Mouse (Mus musculus): ENCODE results near the gene Dchs2. TPM values are rescaled to one million over a fixed set of nuclear protein-coding genes. Genes with fewer than 3 reads are reported as not detected.

Gene Dchs2
- total and polyA plus RNA-seq, 2 experiments from 2014 or later, result 0.04 to 0.19 TPM

DNA sequence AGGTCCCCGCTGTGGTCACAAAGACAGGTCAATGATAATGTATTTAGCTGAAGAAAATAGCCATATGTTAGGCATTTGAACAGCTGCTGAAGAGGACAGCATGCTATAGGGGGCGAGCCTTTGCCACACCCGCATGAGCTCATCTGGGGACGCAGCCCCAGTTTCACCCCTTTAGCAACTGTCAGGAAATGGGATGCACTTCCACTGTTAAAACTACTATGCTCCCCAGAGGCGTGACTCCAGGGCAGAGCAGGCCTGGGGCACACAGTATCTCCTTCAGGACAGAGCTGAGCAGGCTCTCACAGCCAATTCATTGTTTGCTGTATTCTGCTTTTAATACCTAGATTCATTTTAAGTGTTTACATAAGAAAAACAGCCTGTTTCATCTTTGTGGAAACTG lies 84.2 kb downstream of the Dchs2 start:
- TF ChIP-seq EP300 (IDR thresholded peaks at IDR 0.05; ENCODE audit: low read depth), result no peak
- no peak for TF ChIP-seq CTCF (IDR thresholded peaks at IDR 0.05; ENCODE audit: low read depth)
- Histone ChIP-seq H3K9ac (replicated peaks; ENCODE audit: low read depth, low read length) (no peak overlapping the region), H3K27ac (ENCODE audit: low read depth) (0 out of 2 replicates have a peak overlapping the region, but pooled peaks have one; percentile 41), H3K9me3 (replicated peaks; ENCODE audit: control insufficient read depth, low read length) (no peaks in the 10 kb centered on the region), H3K4me3 (ENCODE audit: low read depth, low read length) (no peak overlapping the region), H3K27me3 (ENCODE audit: control insufficient read depth, insufficient read depth, low read length) (no peaks in the 10 kb centered on the region), H3K36me3 (replicated peaks; ENCODE audit: control insufficient read depth, insufficient read depth, low read length) (no peaks in the 10 kb centered on the region), H3K4me2 (ENCODE audit: low read depth, low read length) (no peak overlapping the region), H3K4me1 (ENCODE audit: control insufficient read depth, insufficient read depth) (peaks cover 11% of the 10 kb centered on the region; the same call in 1 of the 2 replicates)
- 59% methylated on average over 5 of the region's 5 CpGs for WGBS
- DNase-seq (ENCODE audit: low spot score) (no peak), ATAC-seq (ENCODE audit: insufficient read depth, low read depth) (peak; percentile 44; the same call in 1 of the 2 replicates)

DNA sequence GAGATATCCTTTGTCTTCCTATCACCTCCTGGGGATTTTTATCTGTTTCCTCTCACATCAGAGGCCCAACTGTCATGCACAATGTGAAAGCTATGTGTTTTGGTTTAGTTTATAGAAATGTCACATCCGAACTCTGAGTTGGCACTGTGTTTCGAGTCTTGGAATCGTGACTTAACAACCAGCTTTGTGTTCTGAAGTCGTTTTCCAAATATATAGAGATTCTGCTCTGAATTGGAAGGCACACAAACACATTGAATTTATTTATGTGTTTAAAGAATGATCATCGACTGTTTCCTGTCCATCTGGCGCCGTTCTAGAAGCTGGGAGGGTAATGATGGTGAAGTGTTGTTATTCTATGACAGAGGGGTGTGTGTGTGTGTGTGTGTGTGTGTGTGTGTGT lies 84.8 kb downstream of the Dchs2 start:
- H3K4me1 ChIP-seq (ENCODE audit: control insufficient read depth, insufficient read depth), result peaks cover 11% of the 10 kb centered on the region; the same call in 1 of the 2 replicates
- DNase-seq (ENCODE audit: low spot score) (no peak), ATAC-seq (ENCODE audit: insufficient read depth, low read depth) (no peak)
- no peaks in the 10 kb centered on the region for H3K27me3 ChIP-seq (ENCODE audit: control insufficient read depth, insufficient read depth, low read length)
- no peaks in the 10 kb centered on the region for H3K36me3 ChIP-seq (replicated peaks; ENCODE audit: control insufficient read depth, insufficient read depth, low read length)
- H3K9me3 ChIP-seq (replicated peaks; ENCODE audit: control insufficient read depth, low read length), result no peaks in the 10 kb centered on the region
- H3K4me2 ChIP-seq (ENCODE audit: low read depth, low read length), result no peak overlapping the region
- 52% methylated on average over 7 of the region's 7 CpGs for WGBS
- no peak overlapping the region for H3K9ac ChIP-seq (replicated peaks; ENCODE audit: low read depth, low read length)
- H3K4me3 ChIP-seq (ENCODE audit: low read depth, low read length), result no peak overlapping the region
- no peak for TF ChIP-seq EP300 (IDR thresholded peaks at IDR 0.05; ENCODE audit: low read depth)
- TF ChIP-seq CTCF (IDR thresholded peaks at IDR 0.05; ENCODE audit: low read depth), result no peak
- no peak overlapping the region for H3K27ac ChIP-seq (ENCODE audit: low read depth)

DNA sequence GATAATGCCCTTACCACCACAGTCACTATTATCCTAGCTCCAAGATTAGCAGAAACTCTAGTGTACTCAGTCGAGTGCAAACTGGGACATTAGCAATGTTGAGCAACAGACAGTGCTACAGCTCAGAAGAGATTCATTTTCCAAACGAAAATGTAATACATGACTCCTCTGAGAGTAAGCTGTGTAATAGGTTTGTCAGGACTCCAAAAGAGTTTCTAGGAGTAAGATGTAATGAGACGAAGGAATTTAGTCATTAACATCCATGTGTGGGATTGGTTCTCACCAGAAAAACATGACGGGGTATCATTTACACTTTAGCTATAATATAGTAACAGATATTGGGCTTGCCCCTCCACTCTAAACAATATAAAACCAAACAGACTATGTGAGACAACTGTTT lies 90.3 kb downstream of the Dchs2 start:
- TF ChIP-seq EP300 (IDR thresholded peaks at IDR 0.05; ENCODE audit: low read depth) (no peak), CTCF (IDR thresholded peaks at IDR 0.05; ENCODE audit: low read depth) (no peak)
- 66% methylated on average over 4 of the region's 4 CpGs for WGBS

GRCm38 (mm10) chr3:83220101-83220500 lies 92.4 kb downstream of the Dchs2 start:
- H3K36me3 ChIP-seq (replicated peaks; ENCODE audit: control insufficient read depth, insufficient read depth, low read length), result no peaks in the 10 kb centered on the region
- H3K9me3 ChIP-seq (replicated peaks; ENCODE audit: control insufficient read depth, low read length), result no peaks in the 10 kb centered on the region
- no peak for DNase-seq (ENCODE audit: low spot score)
- no peak overlapping the region for H3K4me3 ChIP-seq (ENCODE audit: low read depth, low read length)
- no peak for ATAC-seq (ENCODE audit: insufficient read depth, low read depth)
- H3K4me2 ChIP-seq (ENCODE audit: low read depth, low read length), result no peak overlapping the region
- 82% methylated on average over 2 of the region's 2 CpGs for WGBS
- H3K27me3 ChIP-seq (ENCODE audit: control insufficient read depth, insufficient read depth, low read length), result no peaks in the 10 kb centered on the region
- no peaks in the 10 kb centered on the region for H3K4me1 ChIP-seq (ENCODE audit: control insufficient read depth, insufficient read depth)
- no peak overlapping the region for H3K27ac ChIP-seq (ENCODE audit: low read depth)
- no peak overlapping the region for H3K9ac ChIP-seq (replicated peaks; ENCODE audit: low read depth, low read length)
- TF ChIP-seq EP300 (IDR thresholded peaks at IDR 0.05; ENCODE audit: low read depth) (no peak), CTCF (IDR thresholded peaks at IDR 0.05; ENCODE audit: low read depth) (no peak)

More for the DNA sequence above, 90.3 kb downstream of the Dchs2 start:
- no peaks in the 10 kb centered on the region for H3K4me1 ChIP-seq (ENCODE audit: control insufficient read depth, insufficient read depth)
- no peaks in the 10 kb centered on the region for H3K27me3 ChIP-seq (ENCODE audit: control insufficient read depth, insufficient read depth, low read length)
- H3K4me2 ChIP-seq (ENCODE audit: low read depth, low read length), result no peak overlapping the region
- no peaks in the 10 kb centered on the region for H3K36me3 ChIP-seq (replicated peaks; ENCODE audit: control insufficient read depth, insufficient read depth, low read length)
- no peak overlapping the region for H3K27ac ChIP-seq (ENCODE audit: low read depth)
- ATAC-seq (ENCODE audit: insufficient read depth, low read depth) (no peak), DNase-seq (ENCODE audit: low spot score) (no peak)
- no peak overlapping the region for H3K4me3 ChIP-seq (ENCODE audit: low read depth, low read length)
- no peak overlapping the region for H3K9ac ChIP-seq (replicated peaks; ENCODE audit: low read depth, low read length)
- H3K9me3 ChIP-seq (replicated peaks; ENCODE audit: control insufficient read depth, low read length), result no peaks in the 10 kb centered on the region

GRCm38 (mm10) chr3:83222125-83222524 lies 94.4 kb downstream of the Dchs2 start:
- H3K27ac ChIP-seq (ENCODE audit: low read depth), result no peak overlapping the region
- 25% methylated on average over 5 of the region's 5 CpGs for WGBS
- no peaks in the 10 kb centered on the region for H3K4me1 ChIP-seq (ENCODE audit: control insufficient read depth, insufficient read depth)

DNA sequence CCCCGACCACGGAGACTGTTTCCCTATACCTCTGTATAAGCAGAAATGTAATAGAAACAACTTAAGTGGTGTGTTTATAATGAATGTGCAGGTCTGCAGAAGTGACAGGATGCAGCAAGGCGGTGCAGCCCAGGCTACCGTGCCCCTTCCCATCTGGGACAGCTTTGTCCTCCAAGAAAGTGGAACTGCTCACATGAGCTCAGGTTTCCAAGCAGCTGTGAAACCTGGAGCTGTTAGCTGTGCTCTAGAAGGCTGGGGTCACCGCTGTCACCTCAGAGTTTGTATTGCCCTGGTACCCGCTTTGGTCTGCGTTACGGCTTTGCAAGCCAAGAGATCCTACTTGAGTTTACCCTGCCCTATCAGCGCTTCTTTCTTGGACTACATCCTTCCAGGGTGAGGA lies 100.6 kb downstream of the Dchs2 start:
- no peak overlapping the region for H3K4me3 ChIP-seq (ENCODE audit: low read depth, low read length)
- H3K4me1 ChIP-seq (ENCODE audit: control insufficient read depth, insufficient read depth), result no peaks in the 10 kb centered on the region
- 75% methylated on average over 9 of the region's 9 CpGs for WGBS
- no peak overlapping the region for H3K9ac ChIP-seq (replicated peaks; ENCODE audit: low read depth, low read length)
- no peak overlapping the region for H3K27ac ChIP-seq (ENCODE audit: low read depth)
- no peaks in the 10 kb centered on the region for H3K27me3 ChIP-seq (ENCODE audit: control insufficient read depth, insufficient read depth, low read length)
- ATAC-seq (ENCODE audit: insufficient read depth, low read depth), result no peak
- no peaks in the 10 kb centered on the region for H3K36me3 ChIP-seq (replicated peaks; ENCODE audit: control insufficient read depth, insufficient read depth, low read length)
- no peak overlapping the region for H3K4me2 ChIP-seq (ENCODE audit: low read depth, low read length)
- no peak for TF ChIP-seq EP300 (IDR thresholded peaks at IDR 0.05; ENCODE audit: low read depth)
- no peak for TF ChIP-seq CTCF (IDR thresholded peaks at IDR 0.05; ENCODE audit: low read depth)
- no peaks in the 10 kb centered on the region for H3K9me3 ChIP-seq (replicated peaks; ENCODE audit: control insufficient read depth, low read length)
- DNase-seq (ENCODE audit: low spot score), result no peak

More at GRCm38 (mm10) chr3:83222125-83222524, 94.4 kb downstream of the Dchs2 start:
- H3K4me2 ChIP-seq (ENCODE audit: low read depth, low read length), result no peak overlapping the region
- no peaks in the 10 kb centered on the region for H3K36me3 ChIP-seq (replicated peaks; ENCODE audit: control insufficient read depth, insufficient read depth, low read length)
- DNase-seq (ENCODE audit: low spot score) (no peak), ATAC-seq (ENCODE audit: insufficient read depth, low read depth) (peak; percentile 39; the same call in 1 of the 2 replicates)
- peak; percentile 52 for TF ChIP-seq CTCF (IDR thresholded peaks at IDR 0.05; ENCODE audit: low read depth)
- no peak for TF ChIP-seq EP300 (IDR thresholded peaks at IDR 0.05; ENCODE audit: low read depth)
- no peak overlapping the region for H3K9ac ChIP-seq (replicated peaks; ENCODE audit: low read depth, low read length)
- no peaks in the 10 kb centered on the region for H3K27me3 ChIP-seq (ENCODE audit: control insufficient read depth, insufficient read depth, low read length)
- no peak overlapping the region for H3K4me3 ChIP-seq (ENCODE audit: low read depth, low read length)
- no peaks in the 10 kb centered on the region for H3K9me3 ChIP-seq (replicated peaks; ENCODE audit: control insufficient read depth, low read length)

All from heart, postnatal 0 days (tissue).